Mouse (Mus musculus) liver, adult (tissue): ENCODE data around the gene Pbld2.
A peak's percentile ranks its signal among the peaks of the same experiment; 100 is the strongest.

Experiments
- GATA4 ChIP-seq: IDR thresholded peaks from 2 replicates; pipeline ENCODE4 v1.6.1; 2014; ENCODE audit warnings: mild to moderate bottlenecking, low read length; ENCODE audit not compliant: insufficient replicate concordance

Gene Pbld2

GRCm38 (mm10) chr10:63023749-63024579 is at the start of gene Pbld2, which contains the start of gene Hnrnph3:
TSS of gene Pbld2 (plus strand) at chr10:63024315.
TSS of gene Hnrnph3 (minus strand) at chr10:63024217.
- TF ChIP-seq GATA4, result peak; percentile 96

GRCm38 (mm10) chr10:62979667-62980038 is 44.5 kb upstream of the Pbld2 start:
- no peak for TF ChIP-seq GATA4

- TF ChIP-seq GATA4, result no peak
Observed at GRCm38 (mm10) chr10:62980039-62980954, 43.8 kb upstream of the Pbld2 start, which contains the start of gene Rufy2. TSS of gene Rufy2 (plus strand) at chr10:62980223.

- no peak for TF ChIP-seq GATA4
Observed at GRCm38 (mm10) chr10:62984072-62984471, 40.0 kb upstream of the Pbld2 start.

GRCm38 (mm10) chr10:62984495-62984894 is 39.6 kb upstream of the Pbld2 start:
- TF ChIP-seq GATA4, result no peak

- TF ChIP-seq GATA4, result no peak
Observed at GRCm38 (mm10) chr10:62987341-62987740, 36.8 kb upstream of the Pbld2 start.

GRCm38 (mm10) chr10:62990636-62991035 is 33.5 kb upstream of the Pbld2 start:
- no peak for TF ChIP-seq GATA4

- no peak for TF ChIP-seq GATA4
Observed at GRCm38 (mm10) chr10:62993991-62994390, 30.1 kb upstream of the Pbld2 start.

GRCm38 (mm10) chr10:63000584-63000983 is 23.5 kb upstream of the Pbld2 start:
- no peak for TF ChIP-seq GATA4

GRCm38 (mm10) chr10:63003252-63003651 is 20.9 kb upstream of the Pbld2 start:
- no peak for TF ChIP-seq GATA4

- no peak for TF ChIP-seq GATA4
Observed at GRCm38 (mm10) chr10:63004556-63004955, 19.6 kb upstream of the Pbld2 start.

GRCm38 (mm10) chr10:63008193-63008592 is 15.9 kb upstream of the Pbld2 start:
- no peak for TF ChIP-seq GATA4

GRCm38 (mm10) chr10:63010268-63010667 is 13.8 kb upstream of the Pbld2 start:
- TF ChIP-seq GATA4, result no peak

GRCm38 (mm10) chr10:63011556-63011955 is 12.6 kb upstream of the Pbld2 start:
- no peak for TF ChIP-seq GATA4

GRCm38 (mm10) chr10:63013476-63013875 is 10.6 kb upstream of the Pbld2 start:
- no peak for TF ChIP-seq GATA4

GRCm38 (mm10) chr10:63014168-63014567 is 9.9 kb upstream of the Pbld2 start:
- no peak for TF ChIP-seq GATA4

GRCm38 (mm10) chr10:63019304-63019703 is 4.8 kb upstream of the Pbld2 start:
- no peak for TF ChIP-seq GATA4
